Mouse (Mus musculus) spleen, adult 2 months (tissue): Measurements from ENCODE around the gene Pias4.

Source experiments
- CTCF ChIP-seq: fragments of 200-500 bp; IDR thresholded peaks from 2 replicates; pipeline ENCODE4 v1.5.1; 2011; ENCODE audit warnings: mild to moderate bottlenecking, inconsistent platforms; ENCODE audit not compliant: insufficient read depth, insufficient read length, insufficient replicate concordance; ENCODE audit errors: extremely low read depth
- POLR2A ChIP-seq: fragments of 200-500 bp; IDR thresholded peaks from 2 replicates; pipeline ENCODE4 v1.6.1; 2011; ENCODE audit warnings: low read depth, low read length, inconsistent platforms

DNA sequence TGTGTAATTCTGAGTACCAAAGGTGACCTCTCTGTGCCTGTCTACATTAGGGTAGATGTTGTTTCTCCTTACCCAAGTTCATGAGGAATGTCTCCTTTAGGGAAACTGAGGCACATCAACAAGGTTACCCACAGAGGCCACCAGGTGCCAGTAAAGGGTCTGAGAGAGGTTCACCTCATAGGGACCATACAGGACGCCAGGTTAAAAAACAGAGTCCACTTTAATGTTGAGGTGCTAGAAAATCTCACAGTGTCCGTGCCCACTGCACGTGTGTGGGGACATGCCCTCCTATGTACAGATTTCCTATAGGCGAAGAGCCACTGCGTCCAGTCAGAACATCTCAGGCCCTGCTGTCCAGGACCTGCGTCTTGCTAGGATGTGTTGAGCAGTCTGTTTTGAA, 31.3 kb upstream of the Pias4 start:
- TF ChIP-seq CTCF (no peak), POLR2A (no peak)
